Mouse (Mus musculus): ENCODE results near the gene Sh3d21.

Sh3d21 gene

GRCm38 (mm10) chr4:126187096-126187495 lies 23.8 kb upstream of the Sh3d21 start:
- TF ChIP-seq GATA4 (IDR thresholded peaks at IDR 0.05; ENCODE audit: insufficient replicate concordance, low read length) = no peak

DNA sequence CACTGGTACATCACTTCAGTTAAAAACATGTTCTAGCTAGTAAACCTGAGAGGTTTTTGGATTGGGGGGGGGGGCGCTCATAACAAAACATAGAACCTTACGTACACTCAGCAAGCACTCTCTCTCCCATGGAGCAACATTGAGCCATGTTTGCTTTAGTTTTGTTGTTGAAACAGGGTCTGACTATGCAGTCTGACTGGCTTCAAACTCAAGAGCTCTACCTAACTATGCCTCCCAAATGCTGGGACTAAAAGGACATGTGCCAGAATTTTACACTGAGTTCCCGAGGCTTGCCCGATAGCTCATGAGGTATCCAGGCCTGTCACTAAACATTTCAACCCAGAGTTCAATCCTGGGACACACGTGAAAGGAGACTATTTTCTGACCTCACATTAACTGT lies 19.7 kb upstream of the Sh3d21 start:
- TF ChIP-seq GATA4 (IDR thresholded peaks at IDR 0.05; ENCODE audit: insufficient replicate concordance, low read length) = no peak

- no peak for TF ChIP-seq GATA4 (IDR thresholded peaks at IDR 0.05; ENCODE audit: insufficient replicate concordance, low read length)
Observed at GRCm38 (mm10) chr4:126181170-126181957, 18.1 kb upstream of the Sh3d21 start.

- no peak for TF ChIP-seq GATA4 (IDR thresholded peaks at IDR 0.05; ENCODE audit: insufficient replicate concordance, low read length)
Observed at GRCm38 (mm10) chr4:126173800-126174199, 10.5 kb upstream of the Sh3d21 start.

DNA sequence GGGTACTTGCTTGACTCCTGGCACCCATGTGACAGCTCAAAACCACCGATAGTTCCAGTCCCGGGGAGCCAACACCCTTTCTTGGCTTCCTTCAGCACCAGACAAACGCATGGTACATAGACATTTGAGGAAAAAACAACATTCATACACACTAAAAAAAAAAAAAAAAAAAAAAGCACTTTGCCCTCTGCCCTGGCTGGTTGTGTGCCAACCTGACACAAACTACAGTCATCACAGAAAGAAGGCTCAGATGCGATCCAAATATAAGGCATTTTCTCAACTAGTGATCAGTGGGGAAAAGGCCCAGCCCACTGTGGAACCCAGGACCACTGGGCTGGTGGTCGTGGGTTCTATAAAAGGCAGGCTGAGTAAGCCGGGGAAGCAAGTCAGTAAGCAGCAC lies 5.6 kb upstream of the Sh3d21 start:
- TF ChIP-seq GATA4 (IDR thresholded peaks at IDR 0.05; ENCODE audit: insufficient replicate concordance, low read length) = no peak

GRCm38 (mm10) chr4:126166084-126166483 lies 2.8 kb upstream of the Sh3d21 start:
- no peak for TF ChIP-seq GATA4 (IDR thresholded peaks at IDR 0.05; ENCODE audit: insufficient replicate concordance, low read length)

- TF ChIP-seq GATA4 (IDR thresholded peaks at IDR 0.05; ENCODE audit: insufficient replicate concordance, low read length) = no peak
Observed at GRCm38 (mm10) chr4:126163685-126164084, 394 bp upstream of the Sh3d21 start.

- no peak for TF ChIP-seq GATA4 (IDR thresholded peaks at IDR 0.05; ENCODE audit: insufficient replicate concordance, low read length)
Observed at GRCm38 (mm10) chr4:126162544-126163066, 686 bp downstream of the Sh3d21 start.

DNA sequence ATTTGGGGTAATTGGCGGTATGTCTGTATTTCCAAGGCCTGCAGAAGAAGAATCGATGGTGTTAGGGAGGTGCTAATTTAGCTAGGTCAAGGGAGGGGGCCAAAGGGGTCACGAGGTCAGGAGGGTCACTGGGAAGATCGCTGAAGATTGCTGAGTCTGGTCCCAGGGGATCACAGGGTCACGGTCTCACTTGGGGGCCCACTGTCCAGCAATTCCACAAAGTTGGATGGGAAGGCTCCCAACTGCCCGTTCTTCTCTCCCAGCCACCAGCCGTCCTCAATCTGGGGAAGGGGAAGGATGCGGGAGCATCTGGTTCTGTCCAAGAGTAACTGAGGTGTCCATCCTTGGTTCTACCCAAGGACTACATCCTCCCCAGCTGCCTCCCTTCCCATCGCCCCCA lies 1.3 kb downstream of the Sh3d21 start:
- TF ChIP-seq GATA4 (IDR thresholded peaks at IDR 0.05; ENCODE audit: insufficient replicate concordance, low read length) = no peak

DNA sequence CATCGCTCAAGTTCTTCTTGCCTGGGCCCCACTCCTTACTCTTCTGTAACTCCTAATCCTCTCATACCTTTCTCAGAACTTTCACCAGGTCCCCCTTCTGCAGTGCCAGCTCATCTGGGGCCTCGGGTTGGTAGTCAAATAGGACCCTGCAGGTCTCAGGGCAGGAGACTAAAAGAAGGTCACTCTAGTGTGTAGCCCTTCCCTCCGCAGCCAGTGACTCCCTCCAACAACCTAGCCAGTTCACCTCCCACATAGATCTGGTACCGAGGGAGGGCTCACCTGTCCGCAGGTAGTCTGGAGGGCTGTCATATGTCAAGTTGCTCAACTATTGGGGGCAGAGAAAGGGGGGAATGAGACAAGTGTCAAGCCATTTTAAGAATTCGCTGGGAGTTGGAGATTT lies 1.8 kb downstream of the Sh3d21 start:
- no peak for TF ChIP-seq GATA4 (IDR thresholded peaks at IDR 0.05; ENCODE audit: insufficient replicate concordance, low read length)

DNA sequence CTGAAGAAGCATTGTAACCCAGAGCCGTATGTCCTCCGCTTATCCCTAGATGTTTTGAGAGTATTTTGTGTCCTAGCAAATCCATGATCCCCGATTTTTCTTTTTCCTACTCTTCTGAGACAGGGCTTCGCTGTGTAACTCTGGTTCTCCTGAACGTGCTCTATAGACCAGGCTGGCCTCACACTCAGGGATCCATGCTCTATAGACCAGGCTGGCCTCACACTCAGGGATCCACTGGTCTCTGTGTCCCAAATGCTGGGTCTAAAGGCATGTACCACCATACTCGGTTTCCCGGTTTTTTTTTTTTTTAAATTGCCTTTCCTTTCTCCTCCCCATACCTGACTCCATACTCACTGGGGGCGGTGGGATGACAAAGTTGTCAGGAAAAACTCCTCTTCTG lies 2.3 kb downstream of the Sh3d21 start:
- TF ChIP-seq GATA4 (IDR thresholded peaks at IDR 0.05; ENCODE audit: insufficient replicate concordance, low read length) = no peak

DNA sequence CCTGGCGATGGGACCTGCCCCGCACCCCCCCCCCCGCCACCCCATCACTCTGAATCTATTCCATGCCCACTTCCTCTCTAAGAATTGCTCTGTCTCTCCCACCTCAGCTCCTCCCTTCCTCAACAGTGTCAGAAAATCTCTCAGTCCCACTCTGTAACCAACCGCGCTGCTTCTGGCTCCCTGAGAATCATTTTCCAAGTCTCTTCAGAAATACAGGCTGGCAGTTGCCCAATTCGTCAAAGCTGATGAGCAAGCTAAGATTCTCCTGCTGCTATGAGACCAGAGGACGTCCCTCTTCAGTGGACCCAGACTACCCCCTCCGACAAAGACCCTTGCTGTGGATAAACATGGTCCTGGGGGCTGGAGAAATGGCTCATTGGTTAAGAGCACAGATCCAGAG lies 3.8 kb downstream of the Sh3d21 start:
- no peak for TF ChIP-seq GATA4 (IDR thresholded peaks at IDR 0.05; ENCODE audit: insufficient replicate concordance, low read length)

GRCm38 (mm10) chr4:126157562-126157961 lies 5.7 kb downstream of the Sh3d21 start:
- TF ChIP-seq GATA4 (IDR thresholded peaks at IDR 0.05; ENCODE audit: insufficient replicate concordance, low read length) = no peak

DNA sequence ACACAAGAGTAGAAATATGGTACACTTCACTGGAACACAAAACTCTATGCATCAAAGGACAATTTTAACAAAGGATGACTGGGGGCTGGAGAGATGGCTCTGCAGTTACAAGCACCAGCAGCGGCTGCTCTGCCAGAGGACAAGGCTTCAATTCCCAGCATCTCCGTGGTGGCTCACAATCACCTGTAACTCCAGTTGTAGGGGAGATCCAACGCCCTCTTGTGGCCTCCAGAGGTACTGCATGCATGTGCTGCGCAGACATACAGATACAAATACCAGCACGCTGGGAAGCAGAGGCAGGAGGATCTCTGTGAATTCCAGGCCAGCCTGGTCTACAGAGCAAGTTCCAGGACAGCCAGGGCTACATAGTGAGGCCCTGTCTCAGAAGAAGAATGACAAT lies 6.7 kb downstream of the Sh3d21 start:
- no peak for TF ChIP-seq GATA4 (IDR thresholded peaks at IDR 0.05; ENCODE audit: insufficient replicate concordance, low read length)

- TF ChIP-seq GATA4 (IDR thresholded peaks at IDR 0.05; ENCODE audit: insufficient replicate concordance, low read length) = no peak
Observed at GRCm38 (mm10) chr4:126155869-126156268, 7.4 kb downstream of the Sh3d21 start.

GRCm38 (mm10) chr4:126155183-126155582 lies 8.1 kb downstream of the Sh3d21 start:
- TF ChIP-seq GATA4 (IDR thresholded peaks at IDR 0.05; ENCODE audit: insufficient replicate concordance, low read length) = peak; percentile 86

GRCm38 (mm10) chr4:126152864-126153263 lies 10.4 kb downstream of the Sh3d21 start:
- TF ChIP-seq GATA4 (IDR thresholded peaks at IDR 0.05; ENCODE audit: insufficient replicate concordance, low read length) = no peak

Measured in liver, adult (tissue).